Mouse (Mus musculus) cerebellum, adult 9-11 months (tissue): ENCODE results near the gene Etv6.

Experiments used
- DNase-seq: peaks from one replicate; pipeline ENCODE4 v3.0.0; 2022

Etv6 gene

GRCm38 (mm10) chr6:134144231-134145130 lies 109.0 kb downstream of the Etv6 start:
- DNase-seq, result no peak

- peak; percentile 38 for DNase-seq
Measured at GRCm38 (mm10) chr6:134147596-134148442, 112.3 kb downstream of the Etv6 start.

- DNase-seq, result no peak
Measured at GRCm38 (mm10) chr6:134148443-134148942, 113.0 kb downstream of the Etv6 start.

- DNase-seq, result no peak
Measured at GRCm38 (mm10) chr6:134149606-134150005, 114.1 kb downstream of the Etv6 start.

GRCm38 (mm10) chr6:134151022-134151680 lies 115.7 kb downstream of the Etv6 start:
- DNase-seq, result no peak

GRCm38 (mm10) chr6:134151853-134152505 lies 116.5 kb downstream of the Etv6 start:
- no peak for DNase-seq

GRCm38 (mm10) chr6:134152539-134152938 lies 117.0 kb downstream of the Etv6 start:
- no peak for DNase-seq

GRCm38 (mm10) chr6:134154746-134155145 lies 119.2 kb downstream of the Etv6 start:
- DNase-seq, result no peak

GRCm38 (mm10) chr6:134155900-134156623 lies 120.6 kb downstream of the Etv6 start:
- no peak for DNase-seq

GRCm38 (mm10) chr6:134157533-134158115 lies 122.1 kb downstream of the Etv6 start:
- no peak for DNase-seq

- no peak for DNase-seq
Measured at GRCm38 (mm10) chr6:134158201-134158600, 122.7 kb downstream of the Etv6 start.

GRCm38 (mm10) chr6:134159672-134160071 lies 124.2 kb downstream of the Etv6 start:
- DNase-seq, result no peak

- no peak for DNase-seq
Measured at GRCm38 (mm10) chr6:134161040-134161439, 125.5 kb downstream of the Etv6 start.

GRCm38 (mm10) chr6:134163346-134163745 lies 127.8 kb downstream of the Etv6 start:
- DNase-seq, result no peak

GRCm38 (mm10) chr6:134164356-134164755 lies 128.9 kb downstream of the Etv6 start:
- no peak for DNase-seq

GRCm38 (mm10) chr6:134165012-134165411 lies 129.5 kb downstream of the Etv6 start:
- no peak for DNase-seq

- no peak for DNase-seq
Measured at GRCm38 (mm10) chr6:134167963-134168362, 132.5 kb downstream of the Etv6 start.

GRCm38 (mm10) chr6:134168799-134169198 lies 133.3 kb downstream of the Etv6 start:
- no peak for DNase-seq

- DNase-seq, result no peak
Measured at GRCm38 (mm10) chr6:134171235-134171634, 135.7 kb downstream of the Etv6 start.

GRCm38 (mm10) chr6:134171906-134172728 lies 136.6 kb downstream of the Etv6 start:
- DNase-seq, result no peak
